Mouse (Mus musculus) embryo, embryonic 9.5 days (tissue): ENCODE data around the gene Plxnb1.
A peak's percentile ranks its signal among the peaks of the same experiment; 100 is the strongest.

ENCODE experiments used
- DNase-seq: peaks from one replicate; pipeline ENCODE4 v3.0.0-alpha.2; 2017; ENCODE audit errors: extremely low spot score

Plxnb1 gene

DNA sequence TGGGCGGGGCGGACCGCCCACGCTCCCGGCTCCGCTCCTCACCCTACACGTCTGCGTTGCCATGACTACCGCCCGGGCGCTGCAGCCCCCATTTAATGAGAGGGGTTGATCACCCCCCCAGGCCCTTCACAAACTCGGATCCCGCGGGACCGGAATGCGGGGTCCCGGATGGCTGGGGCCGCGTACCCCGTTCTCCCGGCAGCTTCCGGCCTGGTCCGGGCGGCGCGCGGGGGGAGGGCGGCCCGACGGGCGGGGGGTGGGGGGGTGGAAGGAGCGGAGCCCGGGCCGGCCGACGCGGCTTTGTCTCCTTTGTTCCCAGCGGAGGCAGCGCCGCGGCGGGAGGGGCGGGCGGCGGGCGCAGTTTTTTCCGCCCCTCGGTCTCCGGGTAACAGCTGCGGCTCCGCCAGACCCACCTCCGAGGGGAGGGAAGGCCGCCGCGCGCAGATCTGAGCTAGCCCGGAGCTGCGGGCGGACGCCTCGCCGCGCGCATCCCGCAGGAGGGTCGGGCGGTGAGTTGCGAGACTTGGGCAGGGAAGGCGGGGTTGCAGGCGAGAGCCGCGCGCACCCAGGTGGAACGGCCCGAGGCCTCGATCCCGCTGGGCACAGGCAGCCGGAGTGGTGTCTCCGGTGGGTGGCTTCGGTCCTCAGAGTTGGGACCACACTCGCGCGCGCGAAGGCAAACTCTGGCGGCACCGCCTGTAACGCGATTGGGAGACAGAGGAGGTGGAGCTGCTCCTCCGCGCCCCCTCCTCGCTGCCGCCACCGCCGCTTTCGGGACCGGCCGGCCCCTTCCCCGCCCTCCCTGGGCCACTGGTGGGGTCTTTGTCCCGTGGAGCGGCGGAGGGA lies at the start of gene Plxnb1:
Plxnb1 (plus strand) TSS at position 253 of the 846 bp plus-strand sequence.
- DNase-seq: peak; percentile 85

DNA sequence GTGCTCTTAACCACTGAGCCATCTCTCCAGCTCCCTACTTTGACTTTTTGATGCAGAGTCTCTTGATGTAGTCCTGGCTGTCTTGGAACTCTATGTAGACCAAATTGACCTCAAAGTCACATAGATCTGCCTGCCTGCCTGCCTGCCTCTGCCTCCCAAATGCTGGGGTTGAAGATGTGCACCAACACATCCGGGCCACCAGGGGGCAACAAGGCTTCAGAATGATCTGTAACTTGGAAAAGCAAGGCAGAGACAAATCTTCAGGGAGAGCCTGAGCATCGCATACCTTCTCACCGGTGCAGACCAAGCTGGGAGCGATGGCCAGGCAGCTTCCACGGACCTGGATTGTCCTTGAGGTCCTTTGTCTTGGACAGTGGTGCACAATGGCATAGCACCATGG lies 48.9 kb upstream of the Plxnb1 start:
- peak; percentile 52 for DNase-seq

DNA sequence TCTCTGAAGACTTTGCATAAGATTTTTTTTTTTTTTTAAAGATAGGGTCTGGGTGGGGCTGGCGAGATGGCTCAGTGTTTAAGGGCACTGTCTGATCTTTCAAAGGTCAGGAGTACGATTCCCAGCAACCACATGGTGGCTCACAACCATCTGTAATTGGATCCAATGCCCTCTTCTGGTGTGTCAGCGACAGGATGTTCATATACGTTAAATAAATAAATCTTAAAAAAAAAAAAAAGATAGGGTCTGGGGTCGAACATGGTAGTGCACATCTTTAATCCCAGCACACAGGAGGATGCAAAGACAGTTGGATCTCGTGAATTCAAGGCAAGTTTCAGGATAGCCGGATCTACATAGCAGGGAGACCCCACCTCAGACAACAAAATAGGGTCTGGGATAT lies 45.9 kb upstream of the Plxnb1 start:
- no peak for DNase-seq

DNA sequence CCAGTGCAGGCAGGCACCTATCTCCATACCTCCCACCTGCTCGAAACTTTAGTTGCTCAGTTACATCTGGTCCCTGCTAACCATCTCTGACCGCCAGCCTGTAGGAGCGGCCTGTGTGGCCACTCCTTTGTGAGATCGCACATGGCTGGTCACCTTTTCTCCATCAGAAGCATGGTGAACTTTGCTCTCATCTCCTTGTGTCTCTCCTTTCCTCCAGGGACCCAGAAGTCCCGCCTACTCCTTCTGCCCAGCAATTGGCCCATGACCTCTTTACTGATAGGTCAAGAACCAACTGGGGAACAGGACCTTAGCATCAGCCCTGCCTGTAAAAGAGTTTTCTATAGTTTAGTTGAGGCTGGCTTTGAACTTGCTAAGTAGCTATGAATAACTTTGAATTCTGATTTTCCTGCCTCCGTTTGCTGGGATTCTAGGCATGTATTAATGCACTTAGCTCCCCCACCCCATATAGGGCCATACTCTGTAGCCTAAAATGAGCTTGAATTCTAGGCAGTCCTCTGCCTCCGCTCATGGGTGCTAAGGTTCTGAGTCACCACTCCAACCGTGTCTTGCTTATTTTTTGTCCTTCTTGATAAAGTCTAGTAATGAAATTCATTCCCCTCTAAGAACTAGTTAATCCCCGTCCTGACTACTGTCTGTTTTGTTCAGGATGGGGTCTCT lies 45.1 kb upstream of the Plxnb1 start:
- DNase-seq: no peak

DNA sequence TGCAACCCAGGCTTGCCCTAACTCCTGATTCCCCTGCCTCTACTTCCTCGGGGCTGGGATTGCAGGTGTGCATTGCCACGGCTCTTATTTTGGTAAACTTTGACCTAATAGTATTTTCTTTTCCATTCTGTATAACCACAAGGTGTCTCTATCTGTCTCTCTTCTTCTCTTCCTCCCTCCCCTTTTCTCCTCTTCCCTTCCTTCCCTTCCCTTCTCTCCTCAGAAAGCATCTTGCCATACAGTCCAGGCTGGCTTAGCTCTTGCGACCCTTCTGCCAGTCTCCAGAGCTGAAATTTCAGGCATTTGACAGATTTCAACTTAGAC lies 44.6 kb upstream of the Plxnb1 start:
- no peak for DNase-seq

DNA sequence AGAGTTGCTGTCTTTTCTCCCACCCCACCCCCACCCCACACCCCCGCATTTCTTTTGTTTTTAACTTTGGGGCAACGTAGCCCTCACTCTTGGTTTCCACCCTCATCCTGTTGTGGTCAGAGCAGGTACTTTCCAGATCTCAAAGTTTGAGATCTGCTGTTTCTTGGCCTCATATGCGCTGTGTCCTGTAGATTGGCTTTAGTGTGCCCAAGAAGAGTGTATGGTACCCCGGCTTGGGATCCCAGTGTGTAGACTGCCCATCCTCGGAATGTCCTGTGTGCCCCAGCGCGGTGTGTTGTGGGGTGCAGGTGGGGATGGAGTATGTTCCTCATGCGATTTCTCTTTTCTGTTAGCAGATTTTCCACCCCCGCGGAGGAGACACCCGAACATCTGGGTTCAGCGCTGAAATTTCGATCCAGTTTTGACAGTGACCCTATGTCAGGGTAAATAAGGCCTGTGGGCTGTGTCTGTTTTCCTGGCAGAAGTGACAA lies 44.1 kb upstream of the Plxnb1 start:
- DNase-seq: no peak

DNA sequence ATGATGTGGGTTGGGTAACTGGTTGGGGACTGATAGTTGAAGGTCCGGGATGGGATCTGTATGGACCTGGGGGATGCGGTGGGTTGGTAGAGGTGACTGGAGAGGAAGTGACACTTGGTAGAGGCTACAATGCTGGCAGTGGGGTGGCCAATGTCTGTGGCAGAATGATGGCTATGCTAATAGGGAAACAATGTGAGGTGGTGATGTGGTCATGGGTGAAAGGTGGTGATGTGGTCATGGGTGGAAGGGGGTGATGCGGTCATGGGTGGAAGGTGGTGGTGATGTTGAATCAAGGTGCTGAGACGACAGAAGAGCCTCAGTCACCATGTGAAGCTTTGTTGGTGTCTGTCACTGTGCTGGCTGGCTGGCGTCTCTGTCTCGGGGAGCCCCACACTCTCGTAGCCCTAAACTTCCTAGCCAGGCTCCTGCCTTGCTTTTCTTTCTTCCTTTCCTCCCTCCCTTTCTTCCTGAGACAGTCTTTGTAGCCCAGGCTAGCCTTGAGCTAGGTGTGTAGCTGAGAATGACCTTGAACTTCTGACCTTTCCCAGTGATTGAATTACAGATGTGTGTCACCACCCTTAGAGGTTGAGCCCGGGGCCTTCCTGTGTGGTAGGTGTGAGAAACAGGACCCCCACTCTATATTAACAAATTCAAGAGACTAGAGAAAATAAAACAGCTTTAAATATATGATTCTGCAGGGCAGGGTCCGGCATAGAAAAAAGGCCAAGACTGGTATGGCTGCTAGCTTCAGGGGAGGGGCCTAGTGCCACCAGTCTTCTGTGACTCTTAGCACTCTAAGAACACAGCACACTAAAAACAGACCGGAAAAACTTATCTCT lies 43.3 kb upstream of the Plxnb1 start:
- DNase-seq: no peak

DNA sequence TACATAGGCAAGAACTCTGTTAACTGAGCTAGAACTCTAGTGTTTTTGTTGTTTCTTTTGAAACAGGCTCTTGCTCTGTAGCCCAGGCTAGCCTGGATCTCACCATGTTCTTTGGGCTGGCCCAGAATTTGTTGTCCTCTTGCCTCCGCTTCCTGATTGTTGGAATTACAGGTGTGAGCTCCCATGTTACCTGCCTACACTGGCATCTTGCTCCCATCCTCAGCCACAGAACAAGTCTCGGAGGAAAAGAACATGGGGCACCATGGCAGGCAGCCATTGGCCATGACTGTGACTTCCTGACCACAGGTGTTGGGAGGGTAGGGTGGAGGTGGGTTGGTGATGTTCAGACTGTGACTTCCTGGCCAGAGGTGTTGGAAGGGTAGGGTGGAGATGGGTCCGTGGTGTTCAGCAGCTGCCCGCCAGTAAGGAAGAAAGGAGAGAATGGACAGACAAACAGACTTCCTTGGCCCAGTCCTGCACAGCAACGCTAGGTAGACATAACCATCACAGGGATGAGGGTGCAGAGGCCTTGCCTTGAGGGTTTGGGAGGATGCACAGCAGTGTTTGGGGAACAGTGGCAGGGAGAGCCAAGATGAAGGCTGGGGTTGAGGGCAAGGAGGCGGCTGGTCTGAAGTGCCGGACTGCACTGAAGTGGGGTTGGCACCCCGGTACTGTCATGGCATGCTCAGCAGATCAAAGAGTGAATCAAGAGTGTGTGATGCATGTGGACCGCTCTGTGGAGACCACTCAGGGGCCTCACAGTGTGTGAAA lies 42.5 kb upstream of the Plxnb1 start:
- no peak for DNase-seq

DNA sequence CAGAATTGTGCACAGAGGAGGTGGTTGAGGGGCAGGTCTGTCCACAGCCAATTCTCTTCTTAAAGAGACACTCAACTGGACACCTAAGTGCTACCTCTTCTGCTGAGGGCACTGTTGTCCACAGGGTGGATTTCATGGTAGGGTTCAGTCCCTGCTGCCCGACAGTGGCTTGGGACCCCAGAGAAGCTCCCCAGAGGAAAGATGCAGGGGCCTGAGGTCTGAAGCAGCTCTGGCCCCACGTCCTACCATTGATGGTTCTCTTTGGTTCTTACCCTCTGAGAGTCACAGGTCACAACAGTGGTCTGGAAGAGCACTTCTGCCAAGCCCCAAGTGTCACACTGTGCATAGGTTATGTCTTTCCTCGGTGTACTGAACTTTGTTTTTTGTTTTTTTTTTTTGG lies 41.8 kb upstream of the Plxnb1 start:
- no peak for DNase-seq

DNA sequence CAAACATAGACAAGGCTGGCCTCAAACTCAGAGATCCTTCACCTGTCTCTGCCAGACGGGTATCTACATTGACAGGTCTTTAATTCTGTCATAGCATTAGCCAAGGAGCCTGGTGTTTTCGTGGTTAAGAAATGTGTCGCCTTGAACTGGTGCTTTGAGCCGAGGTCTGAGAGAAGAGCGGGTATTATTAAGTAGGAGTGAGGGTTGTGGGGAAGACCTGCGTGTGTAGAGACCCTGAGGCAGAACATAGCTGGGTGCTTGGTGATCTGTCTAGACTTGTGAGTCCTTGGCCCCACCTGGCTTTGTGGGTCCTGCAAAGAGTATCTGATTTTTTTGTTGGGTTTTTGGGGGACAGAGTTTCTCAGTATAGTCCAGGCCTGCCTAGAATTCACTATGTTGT lies 41.3 kb upstream of the Plxnb1 start:
- no peak for DNase-seq

DNA sequence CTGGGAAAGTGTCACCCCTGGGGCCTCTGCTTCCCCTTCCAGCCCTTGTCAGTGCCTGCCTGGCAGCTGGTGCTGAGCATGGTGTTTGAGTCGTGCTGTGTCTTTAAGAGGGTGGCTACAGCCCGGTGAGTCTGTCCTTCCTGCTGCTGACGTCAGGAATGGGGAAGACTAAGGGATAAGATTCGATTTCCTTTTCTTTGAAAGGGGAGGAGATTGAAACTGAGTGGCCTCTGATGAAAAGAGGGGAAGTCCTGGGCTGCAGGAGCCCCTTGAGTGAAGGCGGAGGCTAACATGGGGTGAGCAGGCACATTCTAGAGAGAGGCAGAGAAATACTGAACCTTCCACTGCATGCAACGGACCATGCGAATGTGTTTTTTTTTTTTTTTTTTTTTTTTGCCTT lies 40.5 kb upstream of the Plxnb1 start:
- peak; percentile 49 for DNase-seq

DNA sequence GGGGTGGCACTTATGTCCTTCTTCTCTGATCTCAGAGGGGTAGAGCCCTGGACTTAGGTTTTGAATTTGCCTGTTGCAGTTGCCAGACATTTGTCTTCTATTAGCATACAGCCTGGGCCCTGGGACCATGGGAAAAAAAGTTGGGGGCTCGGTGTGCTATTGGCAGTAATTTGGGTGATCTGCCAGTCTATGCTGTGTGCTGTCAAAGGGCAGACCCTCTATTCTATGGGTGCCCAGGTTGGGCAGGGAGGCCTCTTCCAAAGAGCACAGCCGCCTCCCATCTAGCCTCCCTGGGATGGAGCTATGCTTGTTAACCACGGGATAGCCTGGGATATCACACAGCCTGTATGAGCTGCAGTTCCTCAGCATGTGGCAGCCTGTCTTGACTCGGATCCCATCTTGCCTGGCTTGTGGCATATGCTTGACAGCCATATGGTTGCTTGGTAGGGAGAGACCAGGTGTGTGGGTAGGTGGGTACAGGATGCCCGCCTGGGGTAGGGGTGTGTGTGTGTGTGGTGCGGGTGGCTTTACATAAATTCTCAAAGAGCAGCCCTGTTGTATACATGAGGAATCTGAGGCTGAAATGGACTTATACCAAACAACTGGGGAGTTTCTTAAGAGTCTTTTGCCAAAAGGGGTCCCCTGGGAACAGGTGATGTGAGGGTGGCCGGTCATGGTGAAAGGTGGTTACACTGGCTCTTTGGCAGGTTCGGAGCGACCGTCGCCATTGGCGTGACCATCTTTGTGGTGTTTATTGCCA lies 39.7 kb upstream of the Plxnb1 start:
- no peak for DNase-seq

DNA sequence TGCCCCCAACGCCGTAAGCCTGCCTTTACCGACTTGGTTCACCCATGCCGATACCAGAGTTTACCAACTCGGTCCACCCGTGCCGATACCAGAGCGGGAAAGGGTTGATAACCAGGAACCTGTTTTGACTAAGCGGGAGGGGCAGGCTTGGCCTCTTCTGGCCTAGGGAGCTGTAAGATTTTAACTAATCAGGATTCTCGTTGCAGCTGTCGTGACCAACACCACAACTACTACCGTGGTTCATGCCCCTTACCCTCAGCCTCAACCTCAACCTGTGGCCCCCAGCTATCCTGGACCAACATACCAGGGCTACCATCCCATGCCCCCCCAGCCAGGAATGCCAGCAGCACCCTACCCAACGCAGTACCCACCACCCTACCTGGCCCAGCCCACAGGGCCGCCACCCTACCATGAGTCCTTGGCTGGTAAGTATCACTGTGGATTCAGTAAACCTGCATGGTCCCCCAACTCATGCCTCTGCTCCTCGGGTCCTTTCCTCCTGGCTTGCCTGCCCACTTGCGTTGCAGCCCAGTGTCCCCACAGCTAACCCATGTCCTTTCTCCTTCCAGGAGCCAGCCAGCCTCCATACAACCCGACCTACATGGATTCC lies 39.0 kb upstream of the Plxnb1 start:
- DNase-seq: no peak

DNA sequence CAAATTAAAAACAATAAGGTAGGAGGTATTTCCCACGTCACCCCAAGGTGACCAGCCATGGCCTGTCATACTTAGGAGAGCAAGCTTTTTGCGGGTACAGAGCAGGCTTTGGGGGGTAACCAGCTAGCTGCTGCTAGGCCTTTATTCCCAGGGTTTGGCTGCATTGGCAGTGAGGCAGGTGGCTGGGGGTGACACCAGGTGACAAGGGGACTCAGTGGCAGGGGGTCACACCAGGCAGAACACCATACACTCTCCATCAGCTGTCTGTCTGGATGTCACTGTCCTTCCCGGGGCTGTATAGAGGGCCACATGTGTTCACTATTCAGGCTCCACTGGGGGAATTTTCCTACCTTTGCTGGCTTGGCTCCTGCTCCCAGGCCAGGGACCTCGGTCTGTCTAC lies 38.3 kb upstream of the Plxnb1 start:
- no peak for DNase-seq

DNA sequence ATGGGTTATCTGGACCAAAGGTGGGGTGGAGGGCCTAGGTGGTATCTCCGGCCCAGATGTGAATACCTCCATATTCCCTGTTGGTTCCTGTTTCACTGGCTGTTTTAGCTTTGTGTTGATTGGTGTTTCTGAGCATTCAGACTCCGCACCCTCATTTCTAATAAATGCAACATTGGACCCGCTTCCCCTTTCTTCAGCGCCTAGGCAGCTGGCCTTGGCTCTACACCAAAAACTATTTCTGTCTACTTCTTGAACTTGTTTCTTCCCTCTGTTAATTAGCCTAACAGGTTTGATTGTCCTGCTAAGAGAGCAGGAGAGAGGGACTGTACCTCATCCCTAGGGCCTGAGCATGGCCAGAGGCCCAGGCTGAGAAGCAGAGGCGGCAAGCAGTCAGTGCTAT lies 37.6 kb upstream of the Plxnb1 start:
- no peak for DNase-seq

DNA sequence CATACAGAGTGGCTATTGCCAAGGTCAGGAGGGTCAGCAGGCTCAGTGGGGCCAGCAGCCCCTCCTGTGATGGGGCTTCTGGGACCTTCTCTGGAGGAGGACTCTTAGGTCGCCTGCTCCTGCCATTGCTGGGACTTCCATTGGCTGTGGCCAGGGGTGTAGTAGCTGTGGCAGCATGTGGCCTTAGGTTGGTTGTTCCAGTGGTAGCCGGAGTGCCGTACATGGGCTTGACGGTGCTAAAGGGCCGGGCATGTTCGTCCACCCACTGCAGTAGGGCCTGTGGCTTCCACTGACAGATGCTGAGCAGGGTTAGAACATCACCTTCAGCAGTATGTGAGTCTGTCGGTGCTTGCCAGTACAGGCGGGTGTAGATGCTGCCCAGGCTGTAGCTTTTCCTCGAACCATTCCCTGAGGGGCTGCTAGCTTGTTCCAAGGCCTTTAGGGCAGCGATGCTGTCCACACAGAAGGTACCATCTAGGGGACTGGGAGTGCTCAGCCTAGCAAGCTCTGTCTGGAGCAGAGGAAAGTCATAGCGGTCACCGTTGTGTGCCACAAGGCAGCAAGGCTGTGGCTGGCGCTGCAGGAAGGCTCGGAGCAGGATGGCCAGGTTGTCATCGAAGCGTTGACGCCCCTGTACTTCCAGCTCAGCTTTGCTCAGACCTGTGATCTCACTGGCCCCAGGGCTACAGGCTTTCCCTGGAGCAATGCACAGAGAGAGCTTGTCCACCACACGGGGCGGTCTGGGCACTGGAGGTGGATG lies 37.0 kb upstream of the Plxnb1 start:
- DNase-seq: no peak

DNA sequence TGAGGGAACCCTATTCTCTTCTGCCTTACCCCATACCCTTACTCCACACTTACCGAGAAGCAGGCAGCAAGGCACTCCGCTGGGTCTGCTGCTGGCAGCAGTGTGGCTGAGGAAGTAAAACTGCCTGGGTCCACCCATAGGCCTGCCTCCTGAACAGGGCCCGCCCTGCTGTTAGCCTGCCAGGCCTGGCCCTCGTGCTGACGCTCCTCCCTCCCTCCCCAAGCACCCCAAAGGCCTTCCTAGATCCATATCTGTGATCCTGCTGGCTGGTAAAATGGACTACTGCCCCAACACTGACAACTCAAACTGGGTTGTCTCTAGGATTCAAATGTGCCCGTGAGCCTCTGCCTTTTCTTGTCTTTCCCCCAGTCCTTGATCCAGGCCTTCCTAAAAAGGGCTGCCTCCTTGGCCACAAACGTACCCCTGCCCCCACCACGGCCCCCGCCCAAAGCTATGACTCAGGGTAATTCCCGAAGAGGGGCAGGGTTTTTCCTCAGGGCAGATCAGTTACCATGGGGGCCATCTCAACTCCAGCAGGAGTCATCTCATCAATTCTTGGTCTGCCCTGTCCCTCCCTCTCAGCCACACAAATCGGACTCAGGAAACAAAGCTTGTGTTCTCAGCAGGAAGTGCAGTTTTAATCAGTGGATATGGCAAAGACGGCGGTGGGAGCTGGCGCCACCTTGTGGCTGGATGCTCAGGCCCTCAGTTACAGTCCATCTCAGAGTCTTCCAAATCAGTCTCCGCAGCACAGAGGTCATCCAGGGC lies 35.9 kb upstream of the Plxnb1 start, which contains the start of gene Trex1:
Trex1 (minus strand) TSS at position 599 of the 768 bp plus-strand sequence.
- peak; percentile 85 for DNase-seq

DNA sequence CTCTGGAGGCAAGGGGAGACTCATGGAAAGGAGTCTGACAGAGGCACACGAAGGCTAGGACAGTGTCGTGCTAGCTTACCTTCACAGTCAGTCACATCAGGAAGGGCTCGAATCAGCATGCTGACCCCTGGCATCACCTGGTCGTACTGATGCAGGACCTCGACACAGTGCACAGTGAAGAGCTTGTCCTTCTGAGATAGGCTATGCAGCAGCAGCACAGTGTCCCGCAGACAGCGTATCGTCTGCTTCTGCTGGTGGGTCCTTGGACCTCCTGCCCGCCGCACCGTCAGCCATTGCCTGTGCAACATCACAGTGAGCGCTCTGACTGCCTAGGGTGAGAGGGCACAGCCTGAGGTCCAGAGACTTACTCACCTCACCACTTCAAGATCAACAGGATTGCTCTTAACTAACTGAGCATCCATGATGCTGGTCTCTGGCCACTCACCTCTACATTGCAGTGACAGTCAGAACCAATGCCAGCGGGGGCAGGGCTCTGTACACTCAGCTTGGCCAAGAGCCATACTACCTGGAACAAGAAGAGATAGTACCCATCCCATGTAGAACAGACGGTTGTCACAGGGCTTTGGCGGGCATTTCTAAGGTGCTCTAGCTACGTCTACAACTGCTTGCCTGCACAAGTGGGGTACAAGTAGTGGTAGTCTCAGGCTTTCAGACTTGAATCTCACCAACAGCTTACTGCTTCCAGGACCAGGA lies 34.8 kb upstream of the Plxnb1 start:
- no peak for DNase-seq
